Mouse (Mus musculus): ENCODE results near the gene Chd4.
A peak's percentile ranks its signal among the peaks of the same experiment; 100 is the strongest.
"Not testable (repeated sequence)": the region's sequence is repeated elsewhere in the genome, so short reads cannot be mapped to it uniquely, and the experiment has no call there.

The Chd4 gene

GRCm38 (mm10) chr6:125095391-125096278 lies at the start of gene Chd4:
Gene Chd4 (plus strand): TSS chr6:125095981.
- peak; percentile 74 for DNase-seq (ENCODE audit: low spot score)

GRCm38 (mm10) chr6:125046691-125047090 lies 49.1 kb upstream of the Chd4 start:
- peak; percentile 86 for DNase-seq (ENCODE audit: low spot score)

- DNase-seq (ENCODE audit: low spot score) = no peak
Observed at GRCm38 (mm10) chr6:125049678-125050077, 46.1 kb upstream of the Chd4 start, which contains the start of gene Acrbp. Gene Acrbp (plus strand): TSS chr6:125049689.

GRCm38 (mm10) chr6:125051237-125051636 lies 44.5 kb upstream of the Chd4 start:
- peak; percentile 20 for DNase-seq (ENCODE audit: low spot score)

GRCm38 (mm10) chr6:125061493-125061892 lies 34.3 kb upstream of the Chd4 start:
- DNase-seq (ENCODE audit: low spot score) = no peak

GRCm38 (mm10) chr6:125062511-125062910 lies 33.3 kb upstream of the Chd4 start:
- no peak for DNase-seq (ENCODE audit: low spot score)

- DNase-seq (ENCODE audit: low spot score) = no peak
Observed at GRCm38 (mm10) chr6:125063906-125064305, 31.9 kb upstream of the Chd4 start.

- not testable (repeated sequence) for DNase-seq (ENCODE audit: low spot score)
Observed at GRCm38 (mm10) chr6:125065223-125065622, 30.6 kb upstream of the Chd4 start.

- DNase-seq (ENCODE audit: low spot score) = no peak
Observed at GRCm38 (mm10) chr6:125067571-125067995, 28.2 kb upstream of the Chd4 start, which contains the start of gene Lpar5. Gene Lpar5 (plus strand): TSS chr6:125067920.

GRCm38 (mm10) chr6:125071170-125071895 lies 24.4 kb upstream of the Chd4 start:
- DNase-seq (ENCODE audit: low spot score) = peak; percentile 72

GRCm38 (mm10) chr6:125071896-125072279 lies 23.9 kb upstream of the Chd4 start:
- peak; percentile 84 for DNase-seq (ENCODE audit: low spot score)

GRCm38 (mm10) chr6:125073825-125074224 lies 22.0 kb upstream of the Chd4 start:
- no peak for DNase-seq (ENCODE audit: low spot score)

- DNase-seq (ENCODE audit: low spot score) = no peak
Observed at GRCm38 (mm10) chr6:125081394-125081793, 14.4 kb upstream of the Chd4 start.

- no peak for DNase-seq (ENCODE audit: low spot score)
Observed at GRCm38 (mm10) chr6:125081797-125082560, 13.8 kb upstream of the Chd4 start.

- DNase-seq (ENCODE audit: low spot score) = no peak
Observed at GRCm38 (mm10) chr6:125082801-125083386, 12.9 kb upstream of the Chd4 start.

- peak; percentile 83 for DNase-seq (ENCODE audit: low spot score)
Observed at GRCm38 (mm10) chr6:125084424-125084823, 11.4 kb upstream of the Chd4 start.

GRCm38 (mm10) chr6:125087937-125088336 lies 7.8 kb upstream of the Chd4 start:
- DNase-seq (ENCODE audit: low spot score) = no peak

- DNase-seq (ENCODE audit: low spot score) = peak; percentile 95
Observed at GRCm38 (mm10) chr6:125088561-125089321, 7.0 kb upstream of the Chd4 start.

- peak; percentile 89 for DNase-seq (ENCODE audit: low spot score)
Observed at GRCm38 (mm10) chr6:125089521-125090321, 6.1 kb upstream of the Chd4 start.
